Mouse (Mus musculus): ENCODE measurements around the gene S100a6. TPM values are rescaled to one million over a fixed set of nuclear protein-coding genes. Genes with fewer than 3 reads are reported as not detected.

The S100a6 gene
- polyA plus RNA-seq, 1 experiment from 2014 or later = 334 TPM

DNA sequence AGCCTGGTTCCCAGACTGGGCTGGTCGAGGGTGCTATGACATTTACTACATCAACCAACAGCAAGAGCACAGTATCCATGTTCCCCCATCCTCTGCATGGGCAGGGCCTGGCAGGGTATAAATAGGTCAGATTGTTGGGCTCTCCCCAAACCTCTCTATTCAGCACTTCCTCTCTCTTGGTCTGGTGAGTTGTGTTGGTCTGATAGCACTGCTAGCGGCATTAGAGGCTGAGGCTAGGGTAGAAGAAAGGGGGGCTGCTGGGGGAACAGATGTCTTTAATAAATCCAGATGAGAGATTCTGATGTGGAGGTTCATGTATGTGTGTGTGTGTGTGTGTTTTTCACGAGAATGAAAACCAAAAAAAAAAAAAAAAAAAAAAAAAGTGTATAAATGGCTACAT lies 9.1 kb upstream of the S100a6 start, which contains the start of gene S100a4:
TSS of gene S100a4 (plus strand) at position 149 of the 400 bp plus-strand sequence.
- Histone ChIP-seq H3K4me1 (ENCODE audit: control insufficient read depth, insufficient read depth, low read length) (peaks cover 37% of the 10 kb centered on the region), H3K4me3 (ENCODE audit: low read depth, low read length) (no peak within 1 kb of the TSS), H3K9ac (ENCODE audit: low read depth, low read length) (0 out of 2 replicates have a peak within 1 kb of the TSS, but pooled peaks have one; percentile 3), H3K4me2 (ENCODE audit: low read depth, low read length) (peak within 1 kb of the TSS; percentile 11; the same call in 1 of the 2 replicates), H3K36me3 (ENCODE audit: control insufficient read depth, insufficient read depth, low read length) (no peaks in the 10 kb centered on the region), H3K27me3 (replicated peaks; ENCODE audit: control insufficient read depth, insufficient read depth, low read length) (no peaks in the 10 kb centered on the region), H3K27ac (replicated peaks; ENCODE audit: low read depth, low read length) (peak within 1 kb of the TSS; percentile 82), H3K9me3 (ENCODE audit: control insufficient read depth, low read length) (no peaks in the 10 kb centered on the region)
- DNase-seq (ENCODE audit: low spot score) = peak; percentile 88
- ATAC-seq (ENCODE audit: low read depth) = peak; percentile 34
- 37% methylated on average over 3 of the region's 3 CpGs for WGBS

- WGBS = 24% methylated on average over 4 of the region's 4 CpGs
- no peaks in the 10 kb centered on the region for H3K27me3 ChIP-seq (replicated peaks; ENCODE audit: control insufficient read depth, insufficient read depth, low read length)
- ATAC-seq (ENCODE audit: low read depth) = peak; percentile 82
- no peaks in the 10 kb centered on the region for H3K36me3 ChIP-seq (ENCODE audit: control insufficient read depth, insufficient read depth, low read length)
- DNase-seq (ENCODE audit: low spot score) = peak; percentile 92
- H3K4me1 ChIP-seq (ENCODE audit: control insufficient read depth, insufficient read depth, low read length) = peaks cover 37% of the 10 kb centered on the region
- H3K9ac ChIP-seq (ENCODE audit: low read depth, low read length) = no peak overlapping the region
- no peak overlapping the region for H3K4me3 ChIP-seq (ENCODE audit: low read depth, low read length)
- no peaks in the 10 kb centered on the region for H3K9me3 ChIP-seq (ENCODE audit: control insufficient read depth, low read length)
- no peak overlapping the region for H3K4me2 ChIP-seq (ENCODE audit: low read depth, low read length)
- H3K27ac ChIP-seq (replicated peaks; ENCODE audit: low read depth, low read length) = peak overlapping the region; percentile 82
Measured at GRCm38 (mm10) chr3:90604416-90604815, 8.3 kb upstream of the S100a6 start.

- H3K4me3 ChIP-seq (ENCODE audit: low read depth, low read length) = no peak overlapping the region
- no peak overlapping the region for H3K4me2 ChIP-seq (ENCODE audit: low read depth, low read length)
- no peaks in the 10 kb centered on the region for H3K9me3 ChIP-seq (ENCODE audit: control insufficient read depth, low read length)
- no peak overlapping the region for H3K9ac ChIP-seq (ENCODE audit: low read depth, low read length)
- no peaks in the 10 kb centered on the region for H3K36me3 ChIP-seq (ENCODE audit: control insufficient read depth, insufficient read depth, low read length)
- H3K27me3 ChIP-seq (replicated peaks; ENCODE audit: control insufficient read depth, insufficient read depth, low read length) = no peaks in the 10 kb centered on the region
- 53% methylated on average over 3 of the region's 3 CpGs for WGBS
- H3K4me1 ChIP-seq (ENCODE audit: control insufficient read depth, insufficient read depth, low read length) = peaks cover 37% of the 10 kb centered on the region
- ATAC-seq (ENCODE audit: low read depth) (no peak), DNase-seq (ENCODE audit: low spot score) (no peak)
- H3K27ac ChIP-seq (replicated peaks; ENCODE audit: low read depth, low read length) = peak overlapping the region; percentile 82
Measured at GRCm38 (mm10) chr3:90605049-90605448, 7.6 kb upstream of the S100a6 start.

DNA sequence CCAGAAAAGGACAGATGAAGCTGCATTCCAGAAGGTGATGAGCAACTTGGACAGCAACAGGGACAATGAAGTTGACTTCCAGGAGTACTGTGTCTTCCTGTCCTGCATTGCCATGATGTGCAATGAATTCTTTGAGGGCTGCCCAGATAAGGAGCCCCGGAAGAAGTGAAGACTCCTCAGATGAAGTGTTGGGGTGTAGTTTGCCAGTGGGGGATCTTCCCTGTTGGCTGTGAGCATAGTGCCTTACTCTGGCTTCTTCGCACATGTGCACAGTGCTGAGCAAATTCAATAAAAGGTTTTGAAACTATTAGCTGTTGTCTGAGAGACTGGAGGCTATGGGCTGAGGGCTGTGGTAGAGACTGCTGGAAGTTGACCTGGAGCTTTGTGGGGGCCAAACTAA lies 6.9 kb upstream of the S100a6 start:
- Histone ChIP-seq H3K4me1 (ENCODE audit: control insufficient read depth, insufficient read depth, low read length) (peaks cover 37% of the 10 kb centered on the region), H3K27me3 (replicated peaks; ENCODE audit: control insufficient read depth, insufficient read depth, low read length) (no peaks in the 10 kb centered on the region), H3K9me3 (ENCODE audit: control insufficient read depth, low read length) (no peaks in the 10 kb centered on the region), H3K36me3 (ENCODE audit: control insufficient read depth, insufficient read depth, low read length) (no peaks in the 10 kb centered on the region), H3K4me2 (ENCODE audit: low read depth, low read length) (no peak overlapping the region), H3K9ac (ENCODE audit: low read depth, low read length) (no peak overlapping the region), H3K4me3 (ENCODE audit: low read depth, low read length) (no peak overlapping the region), H3K27ac (replicated peaks; ENCODE audit: low read depth, low read length) (peak overlapping the region; percentile 82)
- DNase-seq (ENCODE audit: low spot score) (no peak), ATAC-seq (ENCODE audit: low read depth) (peak; percentile 9; the same call in 1 of the 2 replicates)
- 56% methylated on average over 2 of the region's 2 CpGs for WGBS

- Histone ChIP-seq H3K4me3 (ENCODE audit: low read depth, low read length) (no peak overlapping the region), H3K4me2 (ENCODE audit: low read depth, low read length) (no peak overlapping the region), H3K27me3 (replicated peaks; ENCODE audit: control insufficient read depth, insufficient read depth, low read length) (no peaks in the 10 kb centered on the region), H3K9me3 (ENCODE audit: control insufficient read depth, low read length) (no peaks in the 10 kb centered on the region), H3K9ac (ENCODE audit: low read depth, low read length) (no peak overlapping the region), H3K4me1 (ENCODE audit: control insufficient read depth, insufficient read depth, low read length) (peaks cover 37% of the 10 kb centered on the region), H3K36me3 (ENCODE audit: control insufficient read depth, insufficient read depth, low read length) (no peaks in the 10 kb centered on the region), H3K27ac (replicated peaks; ENCODE audit: low read depth, low read length) (peak overlapping the region; percentile 82)
- WGBS = 50% methylated on average over 6 of the region's 6 CpGs
- peak; percentile 89 for DNase-seq (ENCODE audit: low spot score)
- peak; percentile 74 for ATAC-seq (ENCODE audit: low read depth)
Measured at GRCm38 (mm10) chr3:90606185-90606584, 6.5 kb upstream of the S100a6 start.

DNA sequence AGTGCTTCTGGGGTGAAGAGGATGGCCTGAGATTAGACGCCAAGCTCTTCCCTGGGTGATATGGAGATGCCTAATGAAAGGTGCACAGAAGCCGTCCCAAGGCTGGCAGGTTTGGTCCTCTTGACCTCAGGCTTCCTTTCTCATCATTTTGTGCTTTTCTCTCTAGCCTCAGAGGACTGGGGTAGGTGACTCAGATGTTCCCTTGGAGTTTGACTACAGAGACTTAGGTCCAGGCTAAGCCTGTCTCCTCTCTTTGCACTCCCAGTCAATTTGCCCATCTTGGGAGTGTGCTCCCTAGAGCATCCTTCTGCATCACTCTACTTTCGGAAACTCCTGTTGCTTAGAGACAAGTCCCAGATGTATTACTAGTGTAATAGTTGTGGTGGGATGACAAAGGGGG lies 5.3 kb upstream of the S100a6 start:
- no peak for ATAC-seq (ENCODE audit: low read depth)
- Histone ChIP-seq H3K27ac (replicated peaks; ENCODE audit: low read depth, low read length) (no peak overlapping the region), H3K4me1 (ENCODE audit: control insufficient read depth, insufficient read depth, low read length) (peaks cover 37% of the 10 kb centered on the region), H3K4me2 (ENCODE audit: low read depth, low read length) (no peak overlapping the region), H3K4me3 (ENCODE audit: low read depth, low read length) (no peak overlapping the region), H3K9me3 (ENCODE audit: control insufficient read depth, low read length) (no peaks in the 10 kb centered on the region), H3K27me3 (replicated peaks; ENCODE audit: control insufficient read depth, insufficient read depth, low read length) (no peaks in the 10 kb centered on the region), H3K36me3 (ENCODE audit: control insufficient read depth, insufficient read depth, low read length) (no peaks in the 10 kb centered on the region), H3K9ac (ENCODE audit: low read depth, low read length) (no peak overlapping the region)
- WGBS = 80% methylated on average over 3 of the region's 3 CpGs
- DNase-seq (ENCODE audit: low spot score) = no peak

GRCm38 (mm10) chr3:90608223-90608622 lies 4.5 kb upstream of the S100a6 start, which contains the start of gene S100a5:
Gene S100a5 (plus strand): TSS chr3:90608523.
- DNase-seq (ENCODE audit: low spot score) (no peak), ATAC-seq (ENCODE audit: low read depth) (no peak)
- Histone ChIP-seq H3K4me3 (ENCODE audit: low read depth, low read length) (no peak within 1 kb of the TSS), H3K36me3 (ENCODE audit: control insufficient read depth, insufficient read depth, low read length) (no peaks in the 10 kb centered on the region), H3K27ac (replicated peaks; ENCODE audit: low read depth, low read length) (no peak within 1 kb of the TSS), H3K4me2 (ENCODE audit: low read depth, low read length) (no peak within 1 kb of the TSS), H3K4me1 (ENCODE audit: control insufficient read depth, insufficient read depth, low read length) (peaks cover 39% of the 10 kb centered on the region), H3K27me3 (replicated peaks; ENCODE audit: control insufficient read depth, insufficient read depth, low read length) (no peaks in the 10 kb centered on the region), H3K9me3 (ENCODE audit: control insufficient read depth, low read length) (no peaks in the 10 kb centered on the region), H3K9ac (ENCODE audit: low read depth, low read length) (no peak within 1 kb of the TSS)
- WGBS = 67% methylated on average over 3 of the region's 3 CpGs

DNA sequence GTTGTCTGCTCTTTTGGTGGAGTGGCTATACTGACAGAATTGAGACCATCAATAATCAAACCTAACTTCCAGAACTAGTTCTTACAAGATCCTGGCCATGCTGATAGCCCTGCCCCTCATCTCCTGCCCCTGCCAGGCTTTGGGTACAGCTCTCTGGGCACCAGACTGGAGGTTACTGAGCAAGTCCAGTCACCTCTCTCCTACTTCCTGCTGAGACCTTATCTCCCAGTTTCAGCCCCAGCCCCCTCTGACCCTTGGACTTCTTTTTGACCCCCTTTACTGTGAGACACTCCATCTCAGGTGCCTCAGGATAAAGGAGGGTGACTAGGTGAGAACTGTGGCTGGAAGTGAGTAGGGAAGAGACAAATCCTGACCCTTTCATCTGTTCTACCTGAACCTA lies 3.6 kb upstream of the S100a6 start:
- no peak for ATAC-seq (ENCODE audit: low read depth)
- no peaks in the 10 kb centered on the region for H3K36me3 ChIP-seq (ENCODE audit: control insufficient read depth, insufficient read depth, low read length)
- H3K9ac ChIP-seq (ENCODE audit: low read depth, low read length) = no peak overlapping the region
- no peaks in the 10 kb centered on the region for H3K27me3 ChIP-seq (replicated peaks; ENCODE audit: control insufficient read depth, insufficient read depth, low read length)
- H3K4me2 ChIP-seq (ENCODE audit: low read depth, low read length) = no peak overlapping the region
- no peaks in the 10 kb centered on the region for H3K9me3 ChIP-seq (ENCODE audit: control insufficient read depth, low read length)
- H3K4me1 ChIP-seq (ENCODE audit: control insufficient read depth, insufficient read depth, low read length) = peaks cover 38% of the 10 kb centered on the region
- H3K27ac ChIP-seq (replicated peaks; ENCODE audit: low read depth, low read length) = no peak overlapping the region
- DNase-seq (ENCODE audit: low spot score) = no peak
- no peak overlapping the region for H3K4me3 ChIP-seq (ENCODE audit: low read depth, low read length)

DNA sequence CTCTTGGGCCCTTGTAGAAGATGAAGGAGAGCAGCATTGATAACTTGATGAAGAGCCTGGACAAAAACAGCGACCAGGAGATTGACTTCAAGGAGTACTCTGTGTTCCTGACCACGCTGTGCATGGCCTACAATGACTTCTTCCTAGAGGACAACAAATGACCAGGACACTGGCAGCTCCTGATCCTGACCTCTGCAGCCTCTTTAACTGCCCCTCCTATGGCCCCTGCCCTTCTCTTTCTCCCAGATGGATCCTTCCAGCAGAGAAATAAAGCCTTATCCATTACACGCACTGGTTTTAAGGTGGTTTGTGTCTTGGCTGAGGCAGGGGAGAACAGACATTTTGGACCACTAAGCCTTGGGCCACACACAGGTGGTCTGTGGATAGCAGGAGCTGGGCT lies 1.2 kb upstream of the S100a6 start:
- WGBS = 91% methylated on average over 3 of the region's 3 CpGs
- H3K27ac ChIP-seq (replicated peaks; ENCODE audit: low read depth, low read length) = no peak overlapping the region
- no peak overlapping the region for H3K4me2 ChIP-seq (ENCODE audit: low read depth, low read length)

More for the DNA sequence above, 1.2 kb upstream of the S100a6 start:
- DNase-seq (ENCODE audit: low spot score) = no peak
- ATAC-seq (ENCODE audit: low read depth) = no peak
- H3K9ac ChIP-seq (ENCODE audit: low read depth, low read length) = no peak overlapping the region
- no peaks in the 10 kb centered on the region for H3K36me3 ChIP-seq (ENCODE audit: control insufficient read depth, insufficient read depth, low read length)
- no peaks in the 10 kb centered on the region for H3K27me3 ChIP-seq (replicated peaks; ENCODE audit: control insufficient read depth, insufficient read depth, low read length)
- H3K9me3 ChIP-seq (ENCODE audit: control insufficient read depth, low read length) = no peaks in the 10 kb centered on the region
- H3K4me3 ChIP-seq (ENCODE audit: low read depth, low read length) = no peak overlapping the region
- peaks cover 21% of the 10 kb centered on the region for H3K4me1 ChIP-seq (ENCODE audit: control insufficient read depth, insufficient read depth, low read length)
